Mouse (Mus musculus) embryonic facial prominence, embryonic 12.5 days (tissue): Measurements from ENCODE around the gene Daam1. TPM values are rescaled to one million over a fixed set of nuclear protein-coding genes. Genes with fewer than 3 reads are reported as not detected.

ENCODE experiments used
- ATAC-seq: fragments of 200-750 bp; cut with Nextera tagmentation; 2 replicates; pipeline ENCODE4 v1.8.0; 2017; ENCODE audit not compliant: insufficient number of reproducible peaks, insufficient read depth, low FRiP score, low TSS enrichment
- H3K27ac ChIP-seq: fragments of 300-500 bp; sonication (generic); 2 replicates; pipeline ENCODE4 v1.5.1; 2016; ENCODE audit warnings: mild to moderate bottlenecking
- H3K27me3 ChIP-seq: fragments of 300-500 bp; sonication (generic); 2 replicates; pipeline ENCODE4 v1.6.1; 2016; ENCODE audit warnings: mild to moderate bottlenecking, moderate library complexity
- H3K36me3 ChIP-seq: fragments of 300-500 bp; sonication (generic); 2 replicates; pipeline ENCODE4 v1.6.1; 2016; ENCODE audit warnings: mild to moderate bottlenecking
- H3K4me1 ChIP-seq: fragments of 300-500 bp; sonication (generic); 2 replicates; pipeline ENCODE4 v1.6.1; 2016
- H3K4me2 ChIP-seq: fragments of 300-500 bp; sonication (generic); replicated peaks from 2 replicates; pipeline ENCODE4 v1.6.1; 2016; ENCODE audit warnings: mild to moderate bottlenecking, moderate library complexity
- H3K4me3 ChIP-seq: fragments of 300-500 bp; sonication (generic); 2 replicates; pipeline ENCODE4 v1.5.1; 2016; ENCODE audit warnings: mild to moderate bottlenecking
- H3K9ac ChIP-seq: fragments of 300-500 bp; sonication (generic); 2 replicates; pipeline ENCODE4 v1.6.1; 2016; ENCODE audit warnings: mild to moderate bottlenecking, moderate library complexity
- H3K9me3 ChIP-seq: fragments of 300-500 bp; sonication (generic); 2 replicates; pipeline ENCODE4 v1.6.1; 2016; ENCODE audit warnings: mild to moderate bottlenecking, moderate library complexity
- WGBS: fragments of 180-500 bp; shearing (Covaris S2); methylation state at CpG from one replicate; pipeline ENCODE4 v1.1.7; 2016; 5-methylcytosine and 5-hydroxymethylcytosine counted together
- polyA plus RNA-seq: library from polyadenylated mRNA; unstranded; fragments of >200 nt; fragmentation: Nextera tagmentation; extraction: Ambion mirVana; gene quantifications from 2 replicates; pipeline ENCODE4 v1.2.1, GENCODE M21; 2016

Daam1 gene
- polyA plus RNA-seq, 1 experiment from 2014 or later, result 8.4 TPM

GRCm38 (mm10) chr12:71867345-71868240, 36.7 kb downstream of the Daam1 start:
- H3K4me3 ChIP-seq, result no peak overlapping the region
- H3K36me3 ChIP-seq, result no peaks in the 10 kb centered on the region
- peaks cover 18% of the 10 kb centered on the region for H3K4me1 ChIP-seq
- no peak overlapping the region for H3K9ac ChIP-seq
- WGBS, result 80% methylated on average over 9 of the region's 9 CpGs
- H3K4me2 ChIP-seq, result no peak overlapping the region
- no peaks in the 10 kb centered on the region for H3K9me3 ChIP-seq
- no peak for ATAC-seq
- no peaks in the 10 kb centered on the region for H3K27me3 ChIP-seq
- no peak overlapping the region for H3K27ac ChIP-seq

- H3K27me3 ChIP-seq, result no peaks in the 10 kb centered on the region
- H3K4me3 ChIP-seq, result no peak overlapping the region
- no peak for ATAC-seq
- WGBS, result 87% methylated on average over 6 of the region's 6 CpGs
- H3K4me1 ChIP-seq, result 0 out of 2 replicates have a peak, but pooled peaks cover 4% of the 10 kb centered on the region
- H3K9me3 ChIP-seq, result no peaks in the 10 kb centered on the region
- no peak overlapping the region for H3K4me2 ChIP-seq
- no peak overlapping the region for H3K27ac ChIP-seq
- H3K36me3 ChIP-seq, result no peaks in the 10 kb centered on the region
- H3K9ac ChIP-seq, result no peak overlapping the region
These were observed 39.8 kb downstream of the Daam1 start for GRCm38 (mm10) chr12:71870644-71871043.

GRCm38 (mm10) chr12:71872330-71872729, 41.5 kb downstream of the Daam1 start:
- WGBS, result 77% methylated on average over 4 of the region's 4 CpGs
- Histone ChIP-seq H3K9ac (no peak overlapping the region), H3K4me1 (0 out of 2 replicates have a peak, but pooled peaks cover 5% of the 10 kb centered on the region), H3K4me2 (no peak overlapping the region), H3K4me3 (no peak overlapping the region), H3K9me3 (no peaks in the 10 kb centered on the region), H3K27me3 (no peaks in the 10 kb centered on the region), H3K36me3 (no peaks in the 10 kb centered on the region), H3K27ac (no peak overlapping the region)
- ATAC-seq, result no peak

GRCm38 (mm10) chr12:71874561-71874960, 43.7 kb downstream of the Daam1 start:
- Histone ChIP-seq H3K9me3 (no peaks in the 10 kb centered on the region), H3K4me3 (no peak overlapping the region), H3K4me1 (0 out of 2 replicates have a peak, but pooled peaks cover 8% of the 10 kb centered on the region), H3K27ac (no peak overlapping the region), H3K4me2 (no peak overlapping the region), H3K9ac (no peak overlapping the region), H3K27me3 (no peaks in the 10 kb centered on the region), H3K36me3 (no peaks in the 10 kb centered on the region)
- no peak for ATAC-seq
- 80% methylated on average over 6 of the region's 6 CpGs for WGBS

- Histone ChIP-seq H3K36me3 (no peaks in the 10 kb centered on the region), H3K9ac (no peak overlapping the region), H3K4me2 (no peak overlapping the region), H3K4me1 (0 out of 2 replicates have a peak, but pooled peaks cover 8% of the 10 kb centered on the region), H3K9me3 (no peaks in the 10 kb centered on the region), H3K27ac (no peak overlapping the region), H3K27me3 (no peaks in the 10 kb centered on the region), H3K4me3 (no peak overlapping the region)
- ATAC-seq, result no peak
- WGBS, result 82% methylated on average over 3 of the region's 3 CpGs
These were observed 44.1 kb downstream of the Daam1 start for GRCm38 (mm10) chr12:71874984-71875383.

GRCm38 (mm10) chr12:71875761-71876489, 45.0 kb downstream of the Daam1 start:
- Histone ChIP-seq H3K9me3 (no peaks in the 10 kb centered on the region), H3K27ac (no peak overlapping the region), H3K9ac (no peak overlapping the region), H3K4me1 (0 out of 2 replicates have a peak, but pooled peaks cover 8% of the 10 kb centered on the region), H3K36me3 (no peaks in the 10 kb centered on the region), H3K4me3 (no peak overlapping the region), H3K27me3 (no peaks in the 10 kb centered on the region), H3K4me2 (no peak overlapping the region)
- ATAC-seq, result no peak
- WGBS, result 71% methylated on average over 7 of the region's 7 CpGs

GRCm38 (mm10) chr12:71880987-71881386, 50.1 kb downstream of the Daam1 start:
- WGBS, result 88% methylated on average over 5 of the region's 5 CpGs
- H3K4me2 ChIP-seq, result no peak overlapping the region
- H3K27me3 ChIP-seq, result no peaks in the 10 kb centered on the region
- no peaks in the 10 kb centered on the region for H3K36me3 ChIP-seq
- no peaks in the 10 kb centered on the region for H3K9me3 ChIP-seq
- peaks cover 16% of the 10 kb centered on the region; the same call in 1 of the 2 replicates for H3K4me1 ChIP-seq
- H3K4me3 ChIP-seq, result no peak overlapping the region
- no peak overlapping the region for H3K27ac ChIP-seq
- H3K9ac ChIP-seq, result no peak overlapping the region
- no peak for ATAC-seq

GRCm38 (mm10) chr12:71881477-71881876, 50.6 kb downstream of the Daam1 start:
- Histone ChIP-seq H3K4me3 (no peak overlapping the region), H3K9me3 (no peaks in the 10 kb centered on the region), H3K4me1 (peaks cover 20% of the 10 kb centered on the region; the same call in 1 of the 2 replicates), H3K27me3 (no peaks in the 10 kb centered on the region), H3K36me3 (no peaks in the 10 kb centered on the region), H3K27ac (no peak overlapping the region), H3K9ac (no peak overlapping the region), H3K4me2 (no peak overlapping the region)
- ATAC-seq, result no peak
- 77% methylated on average over 4 of the region's 4 CpGs for WGBS

- no peak overlapping the region for H3K4me2 ChIP-seq
- no peak overlapping the region for H3K9ac ChIP-seq
- H3K36me3 ChIP-seq, result no peaks in the 10 kb centered on the region
- no peak overlapping the region for H3K27ac ChIP-seq
- no peak for ATAC-seq
- 68% methylated on average over 9 of the region's 9 CpGs for WGBS
- H3K27me3 ChIP-seq, result no peaks in the 10 kb centered on the region
- H3K4me3 ChIP-seq, result no peak overlapping the region
- no peaks in the 10 kb centered on the region for H3K9me3 ChIP-seq
- peaks cover 26% of the 10 kb centered on the region; the same call in 1 of the 2 replicates for H3K4me1 ChIP-seq
These were observed 52.3 kb downstream of the Daam1 start for GRCm38 (mm10) chr12:71883066-71883711.

GRCm38 (mm10) chr12:71885170-71885574, 54.3 kb downstream of the Daam1 start:
- WGBS, result 59% methylated on average over 2 of the region's 2 CpGs
- Histone ChIP-seq H3K9me3 (no peaks in the 10 kb centered on the region), H3K9ac (no peak overlapping the region), H3K27ac (no peak overlapping the region), H3K27me3 (no peaks in the 10 kb centered on the region), H3K4me2 (no peak overlapping the region), H3K4me1 (peaks cover 24% of the 10 kb centered on the region; the same call in 1 of the 2 replicates), H3K36me3 (no peaks in the 10 kb centered on the region), H3K4me3 (no peak overlapping the region)
- no peak for ATAC-seq

- Histone ChIP-seq H3K9ac (no peak overlapping the region), H3K36me3 (no peaks in the 10 kb centered on the region), H3K4me1 (peaks cover 24% of the 10 kb centered on the region; the same call in 1 of the 2 replicates), H3K27ac (no peak overlapping the region), H3K4me2 (no peak overlapping the region), H3K9me3 (no peaks in the 10 kb centered on the region), H3K27me3 (no peaks in the 10 kb centered on the region), H3K4me3 (no peak overlapping the region)
- no peak for ATAC-seq
- 82% methylated on average over 4 of the region's 4 CpGs for whole genome bisulfite sequencing
These were observed 54.8 kb downstream of the Daam1 start for GRCm38 (mm10) chr12:71885717-71886116.
